Mouse (Mus musculus): Measurements from ENCODE around the gene Wbp1l. TPM values are rescaled to one million over a fixed set of nuclear protein-coding genes. Genes with fewer than 3 reads are reported as not detected.

Wbp1l gene
- 18.6 TPM for polyA plus RNA-seq (2015; fragmentation: Illumina TruSeq; extraction: RNeasy Lipid Tissue Mini Kit (QIAGEN cat#74804); ENCODE audit: low read depth, low replicate concordance)

DNA sequence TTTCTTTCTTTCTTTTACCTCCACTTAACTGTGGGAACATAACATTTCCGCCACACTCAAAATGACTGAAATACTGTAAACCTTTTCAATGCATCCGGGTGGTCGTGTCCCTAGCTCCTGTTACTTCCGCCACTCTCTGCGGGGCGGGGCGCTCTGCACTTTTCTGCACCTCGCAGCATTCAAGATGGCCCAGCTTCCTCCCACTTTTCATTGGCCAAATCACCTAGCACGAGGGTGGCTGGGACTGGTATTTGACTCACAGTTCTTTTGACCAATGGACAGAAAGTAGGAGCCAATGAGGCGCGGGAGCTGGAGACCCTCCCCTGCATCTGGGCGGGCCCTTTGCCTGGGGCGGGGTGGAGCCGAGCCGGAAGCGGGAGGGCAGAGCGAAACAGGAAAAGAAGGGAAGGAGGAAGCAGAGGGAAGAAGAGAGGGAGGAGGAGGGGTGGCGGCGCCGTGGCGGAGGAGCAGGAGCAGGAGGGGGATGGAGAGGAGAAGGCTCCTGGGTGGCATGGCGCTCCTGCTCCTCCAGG is at the start of gene Wbp1l:
Gene Wbp1l, plus strand, starts transcription at position 365 of the 533 bp plus-strand sequence.

DNA sequence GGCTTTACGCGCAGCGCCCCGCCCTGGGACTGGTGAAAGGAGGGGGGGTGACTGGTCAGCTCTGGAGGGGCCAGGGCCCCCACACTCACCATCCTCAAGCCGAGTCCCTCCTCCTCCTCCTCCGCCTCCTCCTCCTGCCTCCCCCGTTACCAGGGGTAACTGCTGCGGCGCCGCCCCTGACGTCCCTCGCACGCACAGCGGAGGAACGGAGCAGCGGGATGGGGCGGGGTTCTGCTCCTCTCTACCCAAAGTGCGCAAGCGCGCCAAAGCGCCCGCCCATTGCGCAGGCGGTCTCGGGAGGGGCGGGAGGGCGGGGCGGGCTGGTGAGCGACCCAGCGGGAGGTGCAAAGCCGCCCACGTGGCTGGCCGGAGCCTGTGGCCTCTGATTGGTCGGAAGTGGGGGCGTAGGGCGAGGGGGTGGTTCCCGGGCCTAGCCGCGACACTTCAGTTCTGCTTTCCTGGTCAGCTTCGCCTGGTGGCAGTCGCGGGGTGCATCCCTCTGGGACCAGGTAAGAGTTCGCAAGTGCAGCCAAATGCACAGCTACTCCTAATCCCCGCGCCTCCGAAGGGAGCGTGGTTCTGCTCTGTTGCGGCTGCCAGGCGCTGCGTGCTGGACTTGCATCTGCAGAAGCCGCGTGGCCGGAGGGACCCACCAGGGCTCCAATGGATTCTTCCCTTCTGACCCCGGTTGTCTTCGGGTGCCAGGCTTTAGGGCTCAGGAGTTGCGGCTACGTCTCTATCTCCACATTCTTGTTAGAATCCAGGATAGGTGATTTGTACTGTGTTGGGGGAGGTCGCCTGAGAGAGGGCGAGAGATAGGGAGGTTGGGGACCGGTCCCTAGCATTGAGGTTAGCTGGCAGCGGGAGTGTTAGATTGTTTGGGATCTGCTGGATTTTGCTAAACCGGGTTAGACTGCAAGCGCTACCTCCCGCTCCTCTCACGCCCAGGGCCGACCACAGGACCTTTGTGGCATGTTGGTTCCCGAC is 25.6 kb upstream of the Wbp1l start, which contains the start of the genes Arl3 and Sfxn2:
Gene Arl3, minus strand, starts transcription at position 248 of the 987 bp plus-strand sequence.
Gene Sfxn2, plus strand, starts transcription at position 415 of the 987 bp plus-strand sequence.

DNA sequence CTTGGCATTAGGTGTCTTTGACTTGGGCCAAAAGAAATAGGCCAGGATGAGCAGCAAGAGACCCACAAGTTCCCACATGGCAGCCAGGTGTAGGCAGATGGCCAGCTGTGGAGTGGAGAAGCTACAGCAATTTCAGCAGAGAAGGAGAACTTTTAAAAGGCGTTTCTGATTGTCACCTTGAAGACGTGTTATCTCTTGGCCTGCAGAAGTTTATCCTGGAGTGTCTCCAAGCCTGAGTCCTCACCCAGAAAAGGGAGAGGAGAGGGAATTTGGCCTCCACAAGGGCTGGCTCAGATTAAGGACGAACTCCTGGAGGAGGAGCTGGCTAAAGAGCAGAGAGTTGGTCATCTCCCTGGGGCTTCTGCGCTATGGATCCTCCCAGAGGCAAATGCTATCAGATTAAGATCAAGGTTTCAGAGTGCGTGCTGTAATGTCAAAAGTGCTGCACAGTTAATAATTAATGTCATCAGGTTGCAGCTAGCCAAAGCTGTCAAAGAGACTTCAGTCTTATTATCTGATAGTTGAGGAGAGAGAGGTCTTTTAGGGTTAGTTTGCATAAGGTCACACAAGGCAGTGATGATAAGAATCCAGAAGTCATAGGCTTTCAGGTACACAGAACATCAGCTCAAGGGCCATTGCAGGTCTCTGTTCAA is 74.0 kb downstream of the Wbp1l start, which contains the start of gene Cyp17a1:
Gene Cyp17a1, minus strand, starts transcription at position 407 of the 653 bp plus-strand sequence.

DNA sequence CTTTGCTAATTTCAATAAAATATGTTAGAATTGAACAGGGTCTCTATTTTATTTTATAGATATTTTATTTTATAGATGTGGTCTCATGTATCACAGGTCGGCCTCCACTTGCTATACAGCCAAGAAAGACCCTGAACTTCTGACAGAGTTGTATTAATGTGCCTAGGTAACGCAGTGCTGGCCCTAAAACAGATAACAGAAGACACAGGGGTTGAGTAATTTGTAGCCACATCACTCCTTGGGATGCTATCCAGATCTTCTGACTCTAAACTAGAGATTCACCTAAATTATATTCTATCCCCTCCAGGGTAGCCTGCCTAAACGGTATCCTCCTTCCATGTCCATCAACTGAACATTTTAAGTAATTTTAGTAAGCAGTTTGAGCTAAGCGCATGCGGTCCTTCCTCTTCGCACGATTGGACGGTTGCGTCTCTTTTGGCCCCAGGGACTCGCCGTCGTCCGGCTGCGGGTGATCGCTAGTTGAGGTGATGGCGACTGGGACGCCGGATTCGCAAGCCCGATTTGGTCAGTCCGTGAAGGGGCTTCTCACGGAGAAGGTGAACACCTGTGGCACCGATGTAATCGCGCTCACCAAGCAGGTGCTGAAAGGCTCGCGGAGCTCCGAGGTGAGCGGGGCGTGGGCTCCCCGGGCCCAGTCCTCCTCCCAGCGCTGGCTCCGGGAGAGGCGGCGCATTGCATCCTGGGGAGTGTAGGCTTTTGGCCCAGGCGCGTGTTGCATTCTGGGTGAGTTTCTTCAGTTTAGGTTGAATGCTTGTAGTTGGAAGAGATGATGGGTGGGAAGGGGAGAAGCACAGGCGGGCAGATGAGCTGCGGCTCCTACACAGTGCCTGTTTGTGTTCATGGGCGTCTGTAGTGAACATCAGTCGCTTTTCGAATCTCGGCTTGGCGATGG is 90.8 kb downstream of the Wbp1l start, which contains the start of gene Borcs7:
Gene Borcs7, plus strand, starts transcription at position 447 of the 913 bp plus-strand sequence.

Other genes starting within 250 kb of the Wbp1l start
- gene 2310034G01Rik, start 248.8 kb upstream of the Wbp1l start, polyA plus RNA-seq (2015; fragmentation: Illumina TruSeq; extraction: RNeasy Lipid Tissue Mini Kit (QIAGEN cat#74804); ENCODE audit: low read depth, low replicate concordance): 1.7 TPM
- 174 TPM for gene Actr1a, start 203.3 kb upstream of the Wbp1l start, polyA plus RNA-seq (2015; fragmentation: Illumina TruSeq; extraction: RNeasy Lipid Tissue Mini Kit (QIAGEN cat#74804); ENCODE audit: low read depth, low replicate concordance)
- gene Sufu, start 202.2 kb upstream of the Wbp1l start, polyA plus RNA-seq (2015; fragmentation: Illumina TruSeq; extraction: RNeasy Lipid Tissue Mini Kit (QIAGEN cat#74804); ENCODE audit: low read depth, low replicate concordance): 9.1 TPM
- 36.8 TPM for gene Trim8, start 97.4 kb upstream of the Wbp1l start, polyA plus RNA-seq (2015; fragmentation: Illumina TruSeq; extraction: RNeasy Lipid Tissue Mini Kit (QIAGEN cat#74804); ENCODE audit: low read depth, low replicate concordance)
- gene Arl3, start 25.9 kb upstream of the Wbp1l start, polyA plus RNA-seq (2015; fragmentation: Illumina TruSeq; extraction: RNeasy Lipid Tissue Mini Kit (QIAGEN cat#74804); ENCODE audit: low read depth, low replicate concordance): 279 TPM
- 3.7 TPM for gene Sfxn2, start 25.7 kb upstream of the Wbp1l start, polyA plus RNA-seq (2015; fragmentation: Illumina TruSeq; extraction: RNeasy Lipid Tissue Mini Kit (QIAGEN cat#74804); ENCODE audit: low read depth, low replicate concordance)
- not detected for gene Cyp17a1, start 74.1 kb downstream of the Wbp1l start, polyA plus RNA-seq (2015; fragmentation: Illumina TruSeq; extraction: RNeasy Lipid Tissue Mini Kit (QIAGEN cat#74804); ENCODE audit: low read depth, low replicate concordance)
- gene Borcs7, start 90.8 kb downstream of the Wbp1l start, polyA plus RNA-seq (2015; fragmentation: Illumina TruSeq; extraction: RNeasy Lipid Tissue Mini Kit (QIAGEN cat#74804); ENCODE audit: low read depth, low replicate concordance): 23.9 TPM
- 18.2 TPM for gene As3mt, start 108.4 kb downstream of the Wbp1l start, polyA plus RNA-seq (2015; fragmentation: Illumina TruSeq; extraction: RNeasy Lipid Tissue Mini Kit (QIAGEN cat#74804); ENCODE audit: low read depth, low replicate concordance)
- gene Cnnm2, start 162.5 kb downstream of the Wbp1l start, polyA plus RNA-seq (2015; fragmentation: Illumina TruSeq; extraction: RNeasy Lipid Tissue Mini Kit (QIAGEN cat#74804); ENCODE audit: low read depth, low replicate concordance): 20.5 TPM

Measured in brain, adult 10 weeks (tissue).